Mouse (Mus musculus): Measurements from ENCODE around the gene R3hdm2.

DNA sequence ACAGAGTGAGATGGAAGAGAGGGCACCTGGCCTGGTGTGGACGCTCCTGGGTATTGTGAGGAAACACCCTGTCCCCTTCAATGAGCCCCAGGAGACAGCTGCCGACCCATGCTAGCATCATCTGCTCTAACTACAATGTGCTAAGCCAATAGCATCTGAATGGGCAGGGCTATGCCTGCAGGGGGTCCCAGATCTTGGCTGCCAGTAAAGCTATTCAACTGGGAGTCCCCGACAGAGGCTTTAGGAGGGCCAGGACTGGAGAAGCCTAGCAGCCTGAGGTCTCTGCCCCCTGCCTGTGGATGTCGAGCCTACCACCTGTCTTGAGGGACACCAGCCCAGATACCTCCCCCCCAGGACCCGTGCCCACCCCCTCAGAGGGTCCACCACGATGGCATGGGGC lies 162.6 kb downstream of the R3hdm2 start:
- no peak for TF ChIP-seq CTCF (IDR thresholded peaks at IDR 0.05)
- no peak for TF ChIP-seq EP300 (IDR thresholded peaks at IDR 0.05)
